Mouse (Mus musculus) liver, adult 2 months (tissue): ENCODE measurements around the gene Riox2. TPM values are rescaled to one million over a fixed set of nuclear protein-coding genes. Genes with fewer than 3 reads are reported as not detected.
A peak's percentile ranks its signal among the peaks of the same experiment; 100 is the strongest.

Experiments
- DNase-seq: peaks from one replicate; pipeline ENCODE4 v3.0.0-alpha.2; 2011; ENCODE audit warnings: low read depth, low spot score; ENCODE audit errors: extremely low read depth
- H3K27ac ChIP-seq: fragments of 200-500 bp; replicated peaks from 2 replicates; pipeline ENCODE4 v1.5.1; 2012; ENCODE audit warnings: low read depth, mild to moderate bottlenecking, control low read depth, inconsistent platforms, low read length; ENCODE audit not compliant: insufficient read depth
- H3K27me3 ChIP-seq: fragments of 200-500 bp; 2 replicates; pipeline ENCODE4 v1.6.1; 2012; ENCODE audit warnings: mild to moderate bottlenecking, moderate library complexity, low read length, inconsistent platforms; ENCODE audit not compliant: control insufficient read depth, insufficient read depth
- H3K36me3 ChIP-seq: fragments of 200-500 bp; 2 replicates; pipeline ENCODE4 v1.6.1; 2012; ENCODE audit warnings: low read length, inconsistent platforms; ENCODE audit not compliant: control insufficient read depth, insufficient read depth
- H3K4me1 ChIP-seq: fragments of 200-500 bp; 2 replicates; pipeline ENCODE4 v1.6.1; 2011; ENCODE audit warnings: low read length; ENCODE audit not compliant: control insufficient read depth, insufficient read depth
- H3K4me3 ChIP-seq: fragments of 200-500 bp; 2 replicates; pipeline ENCODE4 v1.5.1; 2011; ENCODE audit warnings: low read depth, mild to moderate bottlenecking, control low read depth, low read length, moderate library complexity; ENCODE audit not compliant: insufficient read depth
- H3K79me2 ChIP-seq: fragments of 200-500 bp; 2 replicates; pipeline ENCODE4 v1.6.1; 2012; ENCODE audit warnings: inconsistent platforms, mild to moderate bottlenecking, low read length, moderate library complexity; ENCODE audit not compliant: control insufficient read depth, insufficient read depth
- H3K9ac ChIP-seq: fragments of 200-500 bp; 2 replicates; pipeline ENCODE4 v1.6.1; 2012; ENCODE audit warnings: low read depth, mild to moderate bottlenecking, control low read depth, inconsistent platforms, low read length
- CTCF ChIP-seq: fragments of 200-500 bp; IDR thresholded peaks from 2 replicates; pipeline ENCODE4 v1.5.1; 2011; ENCODE audit warnings: low read depth, low read length, control low read depth
- POLR2A ChIP-seq: fragments of 200-500 bp; IDR thresholded peaks from 2 replicates; pipeline ENCODE4 v1.6.1; 2011; ENCODE audit warnings: low read length, control low read depth; ENCODE audit not compliant: insufficient read depth; ENCODE audit errors: extremely low read depth
- WGBS: fragments of 180-500 bp; shearing (Covaris S2); methylation state at CpG from one replicate; pipeline ENCODE4 v1.1.7; 2018; 5-methylcytosine and 5-hydroxymethylcytosine counted together
- polyA plus RNA-seq: library from polyadenylated mRNA; depleted of rRNA; stranded (reverse); fragments of >200 nt; gene quantifications from 2 replicates; pipeline ENCODE4 v1.2.3, GENCODE M21; 2012; rRNA removed
- total RNA-seq: library from RNA; depleted of rRNA; stranded (reverse); fragments of >200 nt; gene quantifications from 2 replicates; pipeline ENCODE4 v1.2.3, GENCODE M21; 2014; rRNA removed

Riox2 gene
- total RNA-seq: 11.8 and 14.2 TPM in 2 replicates
- 4.4 and 5.1 TPM in 2 replicates for polyA plus RNA-seq

GRCm38 (mm10) chr16:59471637-59472278, at the start of gene Riox2:
Riox2 (plus strand) TSS chr16:59471775.
- Histone ChIP-seq H3K9ac (peak within 1 kb of the TSS; percentile 94), H3K79me2 (peaks cover 6% of the 10 kb centered on the region; the same call in 1 of the 2 replicates), H3K27me3 (no peaks in the 10 kb centered on the region), H3K27ac (peak within 1 kb of the TSS; percentile 83), H3K4me3 (peak within 1 kb of the TSS; percentile 100), H3K36me3 (peaks cover 11% of the 10 kb centered on the region), H3K4me1 (peaks cover 3% of the 10 kb centered on the region; the same call in 1 of the 2 replicates)
- WGBS: under 1% methylated on average over 56 of the region's 56 CpGs
- TF ChIP-seq CTCF: peak; percentile 13; the same call in 1 of the 2 replicates
- 0 out of 2 replicates have a peak, but pooled peaks have one; percentile 45 for TF ChIP-seq POLR2A
- peak; percentile 65 for DNase-seq

DNA sequence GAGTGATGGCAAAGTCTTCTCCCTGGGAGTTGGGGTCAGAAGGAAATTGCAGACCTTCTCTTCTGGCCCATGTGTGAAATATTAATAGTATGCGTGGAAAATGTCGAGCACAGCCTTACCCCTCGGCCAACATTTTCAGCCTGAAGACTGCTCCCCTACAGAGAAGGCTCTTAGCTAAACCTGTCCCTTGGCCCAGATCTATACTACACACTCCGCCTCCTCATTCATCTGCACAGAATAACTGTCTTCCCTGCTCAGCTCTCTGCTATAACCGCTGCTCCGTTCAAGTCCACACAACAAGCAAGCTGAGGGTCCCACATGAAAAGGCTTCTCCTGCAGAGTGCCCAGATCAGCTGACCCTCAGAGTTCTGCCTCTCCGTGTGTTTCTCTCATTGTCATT, 43.6 kb upstream of the Riox2 start:
- H3K27ac ChIP-seq: no peak overlapping the region
- H3K4me3 ChIP-seq: no peak overlapping the region
- no peaks in the 10 kb centered on the region for H3K79me2 ChIP-seq
- no peak for DNase-seq
- H3K4me1 ChIP-seq: no peaks in the 10 kb centered on the region
- H3K27me3 ChIP-seq: no peaks in the 10 kb centered on the region
- H3K9ac ChIP-seq: no peak overlapping the region
- WGBS: 84% methylated on average over 7 of the region's 7 CpGs
- TF ChIP-seq POLR2A (no peak), CTCF (no peak)
- no peaks in the 10 kb centered on the region for H3K36me3 ChIP-seq

- no peaks in the 10 kb centered on the region for H3K27me3 ChIP-seq
- 80% methylated on average over 11 of the region's 11 CpGs for WGBS
- no peak for DNase-seq
- H3K9ac ChIP-seq: no peak overlapping the region
- no peaks in the 10 kb centered on the region for H3K36me3 ChIP-seq
- no peaks in the 10 kb centered on the region for H3K79me2 ChIP-seq
- no peak overlapping the region for H3K27ac ChIP-seq
- H3K4me3 ChIP-seq: no peak overlapping the region
- TF ChIP-seq CTCF (no peak), POLR2A (no peak)
- no peaks in the 10 kb centered on the region for H3K4me1 ChIP-seq
Measured at GRCm38 (mm10) chr16:59433181-59433580, 38.4 kb upstream of the Riox2 start.

GRCm38 (mm10) chr16:59444880-59445559, 26.6 kb upstream of the Riox2 start:
- WGBS: 80% methylated on average over 7 of the region's 7 CpGs
- no peaks in the 10 kb centered on the region for H3K4me1 ChIP-seq
- no peak for DNase-seq
- no peaks in the 10 kb centered on the region for H3K27me3 ChIP-seq
- no peak overlapping the region for H3K9ac ChIP-seq
- H3K79me2 ChIP-seq: no peaks in the 10 kb centered on the region
- no peak for TF ChIP-seq CTCF
- no peak for TF ChIP-seq POLR2A
- no peak overlapping the region for H3K27ac ChIP-seq
- H3K36me3 ChIP-seq: no peaks in the 10 kb centered on the region
- H3K4me3 ChIP-seq: no peak overlapping the region

GRCm38 (mm10) chr16:59448181-59448580, 23.4 kb upstream of the Riox2 start:
- H3K36me3 ChIP-seq: no peaks in the 10 kb centered on the region
- H3K27me3 ChIP-seq: no peaks in the 10 kb centered on the region
- no peaks in the 10 kb centered on the region for H3K79me2 ChIP-seq
- H3K4me1 ChIP-seq: no peaks in the 10 kb centered on the region
- WGBS: 64% methylated on average over 1 of the region's 1 CpGs
- DNase-seq: no peak
- H3K27ac ChIP-seq: no peak overlapping the region
- no peak for TF ChIP-seq CTCF
- no peak overlapping the region for H3K4me3 ChIP-seq
- H3K9ac ChIP-seq: no peak overlapping the region

- Histone ChIP-seq H3K27ac (no peak overlapping the region), H3K79me2 (no peaks in the 10 kb centered on the region), H3K36me3 (no peaks in the 10 kb centered on the region), H3K27me3 (no peaks in the 10 kb centered on the region), H3K4me3 (no peak overlapping the region), H3K9ac (no peak overlapping the region), H3K4me1 (no peaks in the 10 kb centered on the region)
- DNase-seq: no peak
- TF ChIP-seq POLR2A (no peak), CTCF (no peak)
Measured at GRCm38 (mm10) chr16:59449092-59449491, 22.5 kb upstream of the Riox2 start.
